Mouse (Mus musculus) B cell, adult 2 months (primary cell): ENCODE measurements around the gene Elob.

Experiments
- DNase-seq, 2 experiments: peaks; one replicate each; pipeline ENCODE4 v3.0.0; 2022

Gene Elob

DNA sequence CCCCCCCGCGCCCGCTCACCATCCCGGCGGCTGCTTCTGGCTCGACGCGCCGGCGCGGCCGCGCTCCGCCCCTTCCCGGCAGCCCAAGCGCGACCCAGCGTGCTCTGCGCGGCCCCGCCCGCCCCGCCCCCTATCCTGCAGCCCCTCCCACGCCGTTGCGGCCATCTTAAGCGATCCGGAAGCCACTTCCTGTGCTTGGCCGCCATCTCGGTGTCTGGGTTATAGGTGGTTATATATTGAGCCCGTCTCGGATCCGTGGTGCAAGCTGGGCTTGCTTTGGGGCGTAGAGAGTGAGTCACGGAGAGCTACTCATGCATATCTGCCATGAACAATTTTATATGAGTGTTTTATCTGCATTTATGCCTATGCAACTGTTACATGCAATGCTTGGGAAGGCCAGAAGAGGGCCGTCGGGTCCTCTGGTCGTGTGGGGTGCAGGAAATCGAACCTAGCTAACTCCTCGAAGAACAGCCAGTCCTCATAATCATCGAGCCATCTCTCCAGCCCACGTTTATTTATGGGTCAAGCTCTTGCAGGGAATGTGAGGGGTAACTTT is at the start of gene Elob:
Gene Elob (minus strand): TSS at position 73 of the 556 bp plus-strand sequence.
- peak; percentile 84 to 86 for DNase-seq

DNA sequence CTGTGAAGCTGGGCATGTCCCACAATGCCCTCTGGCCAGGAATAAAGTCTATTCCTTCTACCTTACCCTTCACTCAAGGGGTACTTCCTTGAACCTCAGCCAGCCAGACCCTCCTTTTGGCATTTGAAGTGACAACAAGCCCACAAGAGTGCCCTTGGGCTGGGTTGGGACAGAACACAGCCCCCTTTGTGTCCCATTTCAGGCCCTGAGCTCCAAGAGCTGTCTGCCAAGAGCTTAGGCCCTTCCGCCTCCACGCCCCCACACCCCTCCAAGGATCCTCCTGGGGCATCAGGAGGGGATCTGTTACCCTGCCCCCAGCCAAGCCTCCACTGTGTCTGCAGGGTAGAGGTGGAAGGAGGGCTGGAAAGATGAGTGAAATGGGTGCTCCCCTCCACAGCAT is 48.2 kb upstream of the Elob start:
- no peak for DNase-seq

DNA sequence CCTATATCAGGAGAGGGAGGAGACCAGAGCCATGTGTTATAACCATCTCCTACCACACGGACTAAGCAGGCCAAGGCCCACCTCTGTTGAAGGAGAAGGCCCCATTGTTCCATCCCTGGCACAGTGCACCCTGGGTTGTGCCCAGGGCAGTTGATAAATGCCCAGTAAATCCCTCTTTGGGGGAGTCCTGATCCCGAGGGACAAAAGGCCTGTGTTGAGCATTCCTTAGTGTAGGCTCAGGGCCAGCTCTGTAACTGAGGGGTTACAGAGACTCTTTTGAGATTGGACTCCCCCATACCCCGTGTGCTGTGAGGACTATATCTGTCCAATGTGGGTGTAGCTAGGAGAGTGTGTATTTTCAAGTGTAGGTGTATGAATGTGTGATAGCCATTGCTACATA is 47.8 kb upstream of the Elob start:
- no peak for DNase-seq

DNA sequence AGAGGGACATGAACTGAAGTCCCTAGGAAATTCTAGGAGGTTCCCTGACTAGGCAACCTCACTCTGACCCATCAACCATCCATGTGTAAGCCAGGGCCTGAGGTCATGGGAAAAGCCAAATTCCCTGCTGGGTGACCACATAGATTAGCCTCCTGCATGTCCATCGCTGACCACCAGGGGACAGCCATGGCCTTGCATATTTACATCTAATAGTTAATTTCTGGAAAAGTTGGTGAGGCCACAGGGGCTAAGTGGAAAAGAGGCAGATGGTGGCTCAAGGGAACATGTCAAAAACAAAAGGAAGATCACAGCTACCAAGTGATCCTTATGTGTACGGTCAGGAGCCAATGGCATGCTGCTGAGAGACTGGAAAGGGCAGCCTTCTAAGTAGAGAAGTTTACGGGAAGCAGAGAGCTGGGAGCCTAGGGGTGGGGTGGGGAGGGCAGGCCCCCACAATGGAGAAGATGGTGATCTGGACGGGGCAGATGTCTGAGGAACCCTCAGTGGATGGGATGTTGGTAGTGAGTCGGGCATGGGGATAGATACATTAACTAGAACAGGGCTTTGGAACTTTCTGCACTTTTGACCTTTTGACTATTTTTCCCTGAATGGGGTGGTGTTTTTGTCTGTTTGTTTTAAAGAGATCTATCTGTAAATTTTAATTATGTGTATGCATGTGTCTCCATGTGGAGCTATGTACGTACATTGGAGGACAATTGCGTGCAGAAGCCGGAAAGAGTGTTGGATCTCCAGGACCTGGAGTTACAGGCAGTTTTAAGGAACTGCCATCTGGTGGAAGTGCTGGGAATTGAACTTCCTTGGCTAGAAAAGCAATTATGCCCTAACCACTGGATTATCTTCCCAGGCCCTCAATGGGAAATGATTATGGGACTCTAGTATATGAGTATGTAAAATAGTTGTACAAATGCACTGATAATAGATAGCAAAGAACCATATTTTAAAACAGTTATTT is 45.2 kb upstream of the Elob start:
- peak; percentile 20 to 29 for DNase-seq

DNA sequence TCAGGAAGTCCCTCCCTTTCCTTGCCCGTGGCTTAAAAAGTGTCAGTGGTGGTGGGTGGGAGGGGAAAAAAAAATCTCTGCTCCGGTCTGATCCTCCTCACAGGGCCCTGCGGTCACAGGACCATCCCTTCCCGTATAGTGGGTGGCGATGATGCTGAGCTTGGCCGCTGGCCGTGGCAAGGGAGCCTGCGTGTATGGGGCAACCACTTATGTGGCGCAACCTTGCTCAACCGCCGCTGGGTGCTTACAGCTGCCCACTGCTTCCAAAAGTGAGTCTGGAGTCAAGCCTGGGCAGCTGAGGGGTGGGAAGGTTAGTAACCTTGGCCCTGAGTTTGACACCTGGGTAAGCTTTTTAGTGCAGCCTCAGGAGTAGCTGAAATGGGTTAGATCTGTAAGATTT is 39.6 kb upstream of the Elob start:
- DNase-seq: no peak

DNA sequence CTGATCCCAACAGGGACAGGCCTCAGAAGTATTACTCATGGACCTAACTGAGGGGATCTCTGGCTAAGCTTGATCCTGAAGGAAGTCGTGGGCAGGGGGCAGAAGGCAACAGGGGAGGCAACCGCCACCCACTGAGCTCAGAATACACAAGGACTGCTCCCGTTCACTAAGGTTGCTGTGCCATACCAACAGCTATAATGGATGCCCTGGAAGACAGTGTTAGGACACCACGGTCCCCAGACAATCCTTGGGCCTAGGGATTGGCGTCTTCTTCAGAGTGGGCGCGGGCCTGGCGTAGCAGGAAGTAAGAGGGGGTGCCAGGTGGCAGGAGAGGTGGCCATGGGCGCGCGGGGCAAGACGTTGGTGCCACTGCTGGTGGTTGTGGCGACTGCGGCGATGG is 38.8 kb upstream of the Elob start, which contains the start of gene Prss21:
Gene Prss21 (plus strand): TSS at position 301 of the 400 bp plus-strand sequence.
- no peak for DNase-seq

- no peak for DNase-seq
Observed at GRCm38 (mm10) chr17:23862926-23863325, 34.0 kb upstream of the Elob start.

- DNase-seq: no peak
Observed at GRCm38 (mm10) chr17:23857913-23858312, 29.0 kb upstream of the Elob start.

- no peak for DNase-seq
Observed at GRCm38 (mm10) chr17:23857193-23857592, 28.3 kb upstream of the Elob start.

GRCm38 (mm10) chr17:23854229-23854765 is 25.4 kb upstream of the Elob start:
- no peak for DNase-seq

- DNase-seq: peak; percentile 66 to 67
Observed at GRCm38 (mm10) chr17:23853292-23853691, 24.4 kb upstream of the Elob start.

DNA sequence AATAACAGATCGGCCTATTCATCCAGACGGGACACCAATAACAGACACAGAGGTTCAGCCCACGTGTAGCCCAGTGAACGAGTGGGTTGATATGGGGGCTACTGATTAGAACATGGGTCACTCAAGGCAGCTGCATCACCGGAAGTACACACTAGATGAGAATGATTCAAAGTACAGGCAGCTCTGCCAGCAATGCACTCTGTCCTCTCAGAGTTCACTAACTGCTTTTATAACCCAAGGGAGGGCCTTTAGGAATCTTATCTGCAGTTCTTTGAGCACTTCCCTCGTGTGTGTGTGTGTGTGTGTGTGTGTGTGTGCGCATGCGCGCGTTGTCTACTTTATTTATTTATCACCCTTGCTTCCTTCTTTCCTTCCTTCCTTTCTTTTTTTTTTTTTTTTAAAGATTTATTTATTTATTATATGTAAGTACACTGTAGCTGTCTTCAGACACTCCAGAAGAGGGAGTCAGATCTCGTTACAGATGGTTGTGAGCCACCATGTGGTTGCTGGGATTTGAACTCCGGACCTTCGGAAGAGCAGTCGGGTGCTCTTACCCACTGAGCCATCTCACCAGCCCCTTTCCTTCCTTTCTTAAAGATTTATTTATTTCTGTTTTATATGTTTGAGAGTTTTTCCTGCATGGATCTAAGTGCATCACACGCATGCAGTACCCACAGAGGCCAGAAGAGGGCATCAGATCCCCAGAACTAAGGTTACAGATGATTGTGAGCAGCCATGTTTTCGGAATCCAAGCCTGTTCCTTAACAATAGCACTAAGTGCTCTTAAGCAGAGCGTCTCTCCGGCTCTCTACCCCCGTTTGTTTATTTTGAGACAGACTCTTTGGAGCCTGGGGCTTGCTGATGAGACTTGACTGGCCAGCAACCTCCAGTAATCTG is 22.2 kb upstream of the Elob start:
- DNase-seq: peak; percentile 76 to 78

GRCm38 (mm10) chr17:23850028-23850427 is 21.1 kb upstream of the Elob start:
- DNase-seq: no peak

GRCm38 (mm10) chr17:23843812-23844273 is 14.9 kb upstream of the Elob start, which contains the start of the genes Prss32 and Prss41:
TSS of gene Prss32 (plus strand) at chr17:23843855.
TSS of gene Prss41 (minus strand) at chr17:23844172.
- DNase-seq: peak; percentile 79 to 80

DNA sequence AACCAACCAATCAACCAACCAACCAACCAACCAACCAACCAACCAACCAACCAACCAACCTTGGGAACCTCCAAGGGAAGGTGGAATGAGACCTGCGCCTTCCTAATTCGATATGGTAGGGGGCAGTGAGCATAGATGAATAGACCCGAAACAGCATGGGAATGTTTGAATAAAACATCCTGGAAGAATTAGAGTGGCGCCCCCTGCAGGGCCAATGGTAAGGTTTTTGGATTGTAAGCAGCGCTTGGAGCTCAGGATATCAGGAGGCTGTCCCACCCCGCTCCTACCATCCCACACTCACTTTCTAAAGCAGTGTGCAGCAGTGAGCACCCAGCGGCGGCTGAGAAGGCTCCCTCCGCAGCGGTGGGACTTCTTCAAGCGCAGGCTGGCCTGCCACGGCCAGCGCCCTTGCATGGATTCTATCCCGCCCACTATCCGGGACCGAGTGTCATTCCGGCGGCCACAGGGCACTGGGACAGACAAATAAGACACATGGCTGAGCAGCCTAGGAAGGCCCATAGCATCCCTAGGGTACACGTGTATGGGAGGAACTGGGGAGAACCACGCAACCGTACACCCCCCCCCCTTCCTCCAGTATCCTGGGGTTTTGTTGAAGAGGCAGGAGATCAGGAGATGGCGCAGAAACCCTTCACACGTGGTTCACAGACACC is 14.3 kb upstream of the Elob start:
- DNase-seq: peak; percentile 33 to 51

DNA sequence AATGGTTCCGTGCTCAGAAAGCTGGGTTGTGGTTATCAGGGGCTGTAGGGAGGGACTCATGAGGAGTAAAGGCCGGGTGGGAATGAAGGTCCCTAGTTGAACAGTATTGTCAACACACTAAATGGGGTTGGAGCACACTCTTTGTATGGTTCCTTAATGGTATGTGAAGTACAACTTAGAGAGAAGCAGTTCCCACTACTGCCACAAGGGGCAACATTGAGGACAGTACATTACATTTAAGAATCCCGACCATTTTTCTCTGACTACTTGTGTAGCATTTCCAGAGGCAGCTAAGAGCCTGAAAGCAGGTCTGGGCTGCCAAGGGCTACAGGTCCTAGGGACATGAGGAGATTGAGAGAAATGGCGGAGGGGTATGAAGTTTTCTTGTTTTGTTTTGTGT is 12.2 kb upstream of the Elob start:
- peak; percentile 78 for DNase-seq

DNA sequence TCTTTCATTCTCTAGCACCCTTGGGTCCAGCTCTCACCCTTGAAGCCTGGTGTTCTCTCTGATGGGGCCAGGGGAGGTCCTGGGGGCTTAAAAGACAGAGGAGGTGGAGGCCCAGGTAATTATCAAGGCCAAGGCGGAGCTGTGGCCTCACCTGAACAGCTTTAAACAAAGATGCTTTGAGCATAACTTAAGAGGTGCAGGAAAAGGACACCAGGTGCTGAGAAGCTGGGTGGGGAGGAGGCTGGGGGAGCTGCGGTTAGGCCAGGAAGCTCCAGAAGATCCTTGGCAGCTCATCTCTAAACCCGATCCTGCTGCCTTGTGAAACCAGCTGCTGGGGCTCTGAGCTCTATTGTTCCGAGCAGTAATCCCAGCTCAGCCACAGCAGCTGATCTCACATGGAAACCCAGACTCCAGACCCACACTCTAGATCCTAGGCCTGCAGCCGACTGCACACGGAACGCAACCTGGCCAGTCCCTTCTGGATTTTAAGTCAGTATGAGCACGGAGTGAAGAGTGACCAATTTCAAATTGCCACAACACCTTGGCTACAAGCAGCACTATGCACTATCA is 7.2 kb upstream of the Elob start, which contains the start of gene Prss33:
Gene Prss33 (minus strand): TSS at position 51 of the 570 bp plus-strand sequence.
- no peak for DNase-seq

GRCm38 (mm10) chr17:23831201-23831600 is 2.3 kb upstream of the Elob start:
- DNase-seq: no peak

DNA sequence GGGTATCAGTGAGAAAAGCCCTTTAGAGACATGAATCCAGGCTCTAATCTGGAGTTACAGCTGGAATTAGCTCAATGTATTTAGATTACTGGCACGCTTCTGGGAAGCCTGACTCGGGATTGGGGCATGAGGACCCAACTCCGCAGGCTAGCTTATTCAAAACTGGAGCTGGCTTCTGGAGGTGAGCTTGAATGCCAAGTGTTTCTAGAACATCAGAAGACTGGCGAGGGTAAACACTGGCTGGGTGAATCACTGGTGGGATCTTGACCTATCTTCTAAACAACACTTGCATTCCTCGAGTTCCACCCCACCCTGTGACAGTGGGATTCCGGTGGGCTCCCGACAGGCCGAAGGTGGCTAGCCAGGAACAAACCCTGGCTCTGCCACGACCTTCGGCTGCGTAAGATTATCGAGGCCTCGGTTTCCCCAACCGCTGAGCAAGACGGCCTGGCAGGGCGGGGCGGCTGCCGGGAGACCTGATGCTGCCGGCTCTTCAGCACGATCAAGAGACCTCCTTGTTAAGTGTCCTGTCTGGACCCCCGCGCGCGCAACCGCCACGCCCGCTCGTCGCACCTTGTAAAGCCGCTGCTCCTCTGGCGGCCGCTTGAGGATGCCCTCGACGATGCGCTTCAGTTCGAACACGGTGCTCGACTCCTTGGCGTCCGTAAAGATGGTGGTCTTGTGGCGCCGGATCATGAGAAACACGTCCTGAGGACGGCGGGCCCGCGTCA is 500 bp downstream of the Elob start:
- peak; percentile 69 to 73 for DNase-seq

DNA sequence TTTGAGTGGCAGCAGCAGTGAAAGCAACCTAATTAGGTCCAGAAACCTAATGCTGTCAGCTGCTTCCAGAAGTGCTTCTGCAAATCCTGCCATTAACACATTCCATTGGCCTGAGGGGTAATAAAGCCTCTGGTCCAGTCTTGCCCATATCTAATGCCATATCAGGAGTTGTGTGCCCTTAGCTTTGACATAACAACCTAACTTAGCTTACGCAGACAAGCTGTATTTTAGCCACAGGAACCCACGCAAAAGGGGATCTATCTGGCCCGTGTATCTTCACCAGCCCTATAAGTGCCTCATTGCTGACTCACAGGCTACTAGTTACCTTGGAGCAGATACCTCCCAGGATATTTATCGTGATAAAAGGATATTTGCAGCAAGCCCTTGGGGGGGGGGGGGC is 3.3 kb downstream of the Elob start:
- DNase-seq: no peak

- DNase-seq: no peak
Observed at GRCm38 (mm10) chr17:23823614-23824013, 5.3 kb downstream of the Elob start.
